Mouse (Mus musculus): ENCODE measurements around the gene Dhcr24.

GRCm38 (mm10) chr4:106557978-106558377 is 2.9 kb upstream of the Dhcr24 start:
- no peak for TF ChIP-seq POLR2A (IDR thresholded peaks at IDR 0.05; ENCODE audit: borderline replicate concordance, insufficient read depth, low read length)
- no peak for TF ChIP-seq CTCF (IDR thresholded peaks at IDR 0.05; ENCODE audit: borderline replicate concordance, insufficient read depth, low read depth, low read length)
